Mouse (Mus musculus) effector memory CD4-positive, alpha-beta T cell, adult 7 months (primary cell): Measurements from ENCODE around the gene H2al1k. TPM values are rescaled to one million over a fixed set of nuclear protein-coding genes. Genes with fewer than 3 reads are reported as not detected.

Source experiments
- polyA plus RNA-seq: library from polyadenylated mRNA; unstranded; fragments of 100-300 nt; shearing (Covaris generic); gene quantifications from one replicate; pipeline ENCODE4 v1.2.1, GENCODE M21; 2017

Gene H2al1k
- not detected for polyA plus RNA-seq

GRCm38 (mm10) chrX:9350327-9350726, at the start of gene H2al1k:
TSS of gene H2al1k (plus strand) at chrX:9350627.

Other genes starting within 250 kb of the H2al1k start
- gene 4930402K13Rik, start 246.1 kb upstream of the H2al1k start, polyA plus RNA-seq = not detected
- gene Lancl3, start 150.7 kb upstream of the H2al1k start, polyA plus RNA-seq = 12.5 TPM
- 0.74 TPM for gene Gm14862, start 93.7 kb upstream of the H2al1k start, polyA plus RNA-seq
- gene Xk, start 77.9 kb upstream of the H2al1k start, polyA plus RNA-seq = 4.4 TPM
- 1.1 TPM for gene H2al1m, start 66.9 kb upstream of the H2al1k start, polyA plus RNA-seq
- gene Cybb, start 137.1 kb downstream of the H2al1k start, polyA plus RNA-seq = 0.26 TPM
- gene H2al1o, start 221.8 kb downstream of the H2al1k start, polyA plus RNA-seq = not detected